Mouse (Mus musculus) E14TG2a.4 (cell line): ENCODE results near the gene Cops7a.

Experiments used
- H3K27me3 ChIP-seq: 2 replicates; pipeline ENCODE4 v1.6.1; 2014; ENCODE audit warnings: low read length, control low read depth; ENCODE audit not compliant: insufficient read depth
- H3K36me3 ChIP-seq: 2 replicates; pipeline ENCODE4 v1.6.1; 2014; ENCODE audit warnings: low read length, control low read depth; ENCODE audit not compliant: insufficient read depth
- H3K4me1 ChIP-seq: replicated peaks from 2 replicates; pipeline ENCODE4 v1.6.1; 2014; ENCODE audit warnings: low read depth, low read length, control low read depth
- H3K4me3 ChIP-seq: replicated peaks from 2 replicates; pipeline ENCODE4 v1.5.1; 2014; ENCODE audit warnings: mild to moderate bottlenecking, low read length
- H3K9me3 ChIP-seq: 2 replicates; pipeline ENCODE4 v1.6.1; 2014; ENCODE audit warnings: low read length, control low read depth
- CTCF ChIP-seq: conservative IDR thresholded peaks from 2 replicates; pipeline ENCODE4 v1.5.1; 2014; ENCODE audit warnings: low read length
- NANOG ChIP-seq: IDR thresholded peaks from 2 replicates; pipeline ENCODE4 v1.6.1; 2014; ENCODE audit warnings: borderline replicate concordance, low read length, mixed read lengths
- POU5F1 ChIP-seq: IDR thresholded peaks from 2 replicates; pipeline ENCODE4 v1.6.1; 2014; ENCODE audit warnings: low read length, borderline replicate concordance

Cops7a gene

GRCm38 (mm10) chr6:124998066-124998465 lies 32.7 kb upstream of the Cops7a start:
- Histone ChIP-seq H3K9me3 (no peaks in the 10 kb centered on the region), H3K36me3 (peaks cover 27% of the 10 kb centered on the region), H3K4me3 (peak overlapping the region; percentile 84), H3K4me1 (peaks cover 82% of the 10 kb centered on the region), H3K27me3 (peaks cover 65% of the 10 kb centered on the region)
- TF ChIP-seq NANOG = no peak
- TF ChIP-seq POU5F1 = no peak
- no peak for TF ChIP-seq CTCF

GRCm38 (mm10) chr6:124996551-124997501 lies 31.5 kb upstream of the Cops7a start, which contains the start of gene Pianp:
Gene Pianp, plus strand, starts transcription at chr6:124996694.
- peaks cover 63% of the 10 kb centered on the region for H3K27me3 ChIP-seq
- no peak for TF ChIP-seq NANOG
- TF ChIP-seq CTCF = no peak
- TF ChIP-seq POU5F1 = no peak
- peak within 1 kb of the TSS; percentile 84 for H3K4me3 ChIP-seq

GRCm38 (mm10) chr6:124995831-124996403 lies 30.6 kb upstream of the Cops7a start:
- Histone ChIP-seq H3K4me1 (peaks cover 79% of the 10 kb centered on the region), H3K4me3 (peak overlapping the region; percentile 84; the same call in 1 of the 2 replicates), H3K27me3 (peaks cover 60% of the 10 kb centered on the region), H3K36me3 (peaks cover 6% of the 10 kb centered on the region; the same call in 1 of the 2 replicates), H3K9me3 (0 out of 2 replicates have a peak, but pooled peaks cover 2% of the 10 kb centered on the region)
- TF ChIP-seq POU5F1 (no peak), CTCF (no peak), NANOG (no peak)

More at GRCm38 (mm10) chr6:124996551-124997501, 31.5 kb upstream of the Cops7a start, which contains the start of gene Pianp:
- Histone ChIP-seq H3K9me3 (no peaks in the 10 kb centered on the region), H3K36me3 (peaks cover 15% of the 10 kb centered on the region), H3K4me1 (peaks cover 87% of the 10 kb centered on the region)

GRCm38 (mm10) chr6:124995246-124995645 lies 29.9 kb upstream of the Cops7a start:
- Histone ChIP-seq H3K4me1 (peaks cover 72% of the 10 kb centered on the region), H3K27me3 (peaks cover 60% of the 10 kb centered on the region), H3K9me3 (peaks cover 8% of the 10 kb centered on the region), H3K4me3 (no peak overlapping the region), H3K36me3 (no peaks in the 10 kb centered on the region)
- no peak for TF ChIP-seq POU5F1

GRCm38 (mm10) chr6:124993876-124994275 lies 28.5 kb upstream of the Cops7a start:
- no peak for TF ChIP-seq POU5F1
- TF ChIP-seq NANOG = no peak
- no peak overlapping the region for H3K4me3 ChIP-seq
- H3K27me3 ChIP-seq = peaks cover 55% of the 10 kb centered on the region
- no peaks in the 10 kb centered on the region for H3K36me3 ChIP-seq
- H3K4me1 ChIP-seq = peaks cover 59% of the 10 kb centered on the region
- peaks cover 16% of the 10 kb centered on the region for H3K9me3 ChIP-seq

- Histone ChIP-seq H3K4me3 (no peak overlapping the region), H3K9me3 (peaks cover 16% of the 10 kb centered on the region), H3K36me3 (no peaks in the 10 kb centered on the region), H3K27me3 (peaks cover 49% of the 10 kb centered on the region), H3K4me1 (peaks cover 54% of the 10 kb centered on the region)
- TF ChIP-seq POU5F1 (no peak), NANOG (no peak), CTCF (no peak)
Observed at GRCm38 (mm10) chr6:124993365-124993764, 28.0 kb upstream of the Cops7a start.

GRCm38 (mm10) chr6:124992241-124992640 lies 26.9 kb upstream of the Cops7a start:
- H3K4me1 ChIP-seq = peaks cover 42% of the 10 kb centered on the region
- no peak overlapping the region for H3K4me3 ChIP-seq
- no peaks in the 10 kb centered on the region for H3K36me3 ChIP-seq
- peaks cover 16% of the 10 kb centered on the region for H3K9me3 ChIP-seq
- TF ChIP-seq POU5F1 (no peak), NANOG (no peak), CTCF (no peak)
- H3K27me3 ChIP-seq = peaks cover 38% of the 10 kb centered on the region

GRCm38 (mm10) chr6:124967766-124968165 lies 2.4 kb upstream of the Cops7a start:
- H3K9me3 ChIP-seq = peaks cover 28% of the 10 kb centered on the region
- peaks cover 29% of the 10 kb centered on the region for H3K36me3 ChIP-seq
- no peak overlapping the region for H3K4me3 ChIP-seq
- no peak for TF ChIP-seq NANOG
- TF ChIP-seq CTCF = peak; percentile 69
- H3K4me1 ChIP-seq = peaks cover 33% of the 10 kb centered on the region
- H3K27me3 ChIP-seq = no peaks in the 10 kb centered on the region
